Mouse (Mus musculus) liver, postnatal 0 days (tissue): ENCODE data around the gene Pgap3. TPM values are rescaled to one million over a fixed set of nuclear protein-coding genes. Genes with fewer than 3 reads are reported as not detected.
A peak's percentile ranks its signal among the peaks of the same experiment; 100 is the strongest.

Experiments used
- ATAC-seq: fragments of 200-750 bp; cut with Nextera tagmentation; 2 replicates; pipeline ENCODE4 v1.8.0; 2017; ENCODE audit warnings: mild to moderate bottlenecking, moderate library complexity
- DNase-seq: peaks from one replicate; pipeline ENCODE4 v3.0.0-alpha.2; 2016
- H3K27ac ChIP-seq: fragments of 300-500 bp; sonication (generic); 2 replicates; pipeline ENCODE4 v1.5.1; 2014; ENCODE audit warnings: antibody characterized with exemption, moderate library complexity, mild to moderate bottlenecking, low read depth
- H3K27me3 ChIP-seq: fragments of 300-500 bp; sonication (generic); 2 replicates; pipeline ENCODE4 v1.6.1; 2014; ENCODE audit warnings: low read length, control low read depth, mixed read lengths; ENCODE audit not compliant: insufficient read depth
- H3K36me3 ChIP-seq: fragments of 300-500 bp; sonication (generic); replicated peaks from 2 replicates; pipeline ENCODE4 v1.6.1; 2014; ENCODE audit warnings: mild to moderate bottlenecking, control low read depth, low read length, moderate library complexity, mixed read lengths; ENCODE audit not compliant: insufficient read depth
- H3K4me1 ChIP-seq: fragments of 300-500 bp; sonication (generic); 2 replicates; pipeline ENCODE4 v1.6.1; 2014; ENCODE audit warnings: antibody characterized with exemption, mild to moderate bottlenecking, control low read depth; ENCODE audit not compliant: insufficient read depth
- H3K4me2 ChIP-seq: fragments of 300-500 bp; sonication (generic); 2 replicates; pipeline ENCODE4 v1.6.1; 2014; ENCODE audit warnings: low read depth, mild to moderate bottlenecking, low read length, moderate library complexity, mixed read lengths
- H3K4me3 ChIP-seq: fragments of 300-500 bp; sonication (generic); 2 replicates; pipeline ENCODE4 v1.5.1; 2014; ENCODE audit warnings: low read depth, low read length
- H3K9ac ChIP-seq: fragments of 300-500 bp; sonication (generic); replicated peaks from 2 replicates; pipeline ENCODE4 v1.6.1; 2014; ENCODE audit warnings: mild to moderate bottlenecking, moderate library complexity
- H3K9me3 ChIP-seq: fragments of 300-500 bp; sonication (generic); 2 replicates; pipeline ENCODE4 v1.6.1; 2016; ENCODE audit warnings: mild to moderate bottlenecking, control low read depth, low read length, mixed read lengths
- CTCF ChIP-seq: sonication (generic); IDR thresholded peaks from 2 replicates; pipeline ENCODE4 v1.5.1; 2016; ENCODE audit warnings: antibody characterized with exemption, low read depth
- EP300 ChIP-seq: IDR thresholded peaks from 2 replicates; pipeline ENCODE4 v1.6.1; 2016; ENCODE audit warnings: antibody characterized with exemption, low read depth, mild to moderate bottlenecking
- WGBS: fragments of 180-500 bp; shearing (Covaris S2); extraction: QIAGEN DNeasy Blood & Tissue Kit; methylation state at CpG from one replicate; pipeline ENCODE4 v1.1.7; 2014; ENCODE audit not compliant: insufficient replicate concordance; 5-methylcytosine and 5-hydroxymethylcytosine counted together
- polyA plus RNA-seq: library from polyadenylated mRNA; unstranded; fragments of >200 nt; fragmentation: Nextera tagmentation; extraction: Ambion mirVana; gene quantifications from 2 replicates; pipeline ENCODE4 v1.2.1, GENCODE M21; 2015

The Pgap3 gene
- polyA plus RNA-seq, 1 experiment from 2014 or later: 3.0 TPM

GRCm38 (mm10) chr11:98445679-98446078, 45.4 kb upstream of the Pgap3 start:
- peak overlapping the region; percentile 42; the same call in 1 of the 2 replicates for H3K4me2 ChIP-seq
- H3K9ac ChIP-seq: peak overlapping the region; percentile 41
- ATAC-seq: peak; percentile 27
- WGBS: 50% methylated on average over 4 of the region's 4 CpGs
- DNase-seq: peak; percentile 56
- no peak overlapping the region for H3K4me3 ChIP-seq
- H3K27ac ChIP-seq: peak overlapping the region; percentile 89
- peaks cover under 1% of the 10 kb centered on the region; the same call in 1 of the 2 replicates for H3K4me1 ChIP-seq
- TF ChIP-seq CTCF: no peak
- no peak for TF ChIP-seq EP300
- no peaks in the 10 kb centered on the region for H3K36me3 ChIP-seq
- H3K9me3 ChIP-seq: no peaks in the 10 kb centered on the region
- H3K27me3 ChIP-seq: peaks cover 16% of the 10 kb centered on the region; the same call in 1 of the 2 replicates

DNA sequence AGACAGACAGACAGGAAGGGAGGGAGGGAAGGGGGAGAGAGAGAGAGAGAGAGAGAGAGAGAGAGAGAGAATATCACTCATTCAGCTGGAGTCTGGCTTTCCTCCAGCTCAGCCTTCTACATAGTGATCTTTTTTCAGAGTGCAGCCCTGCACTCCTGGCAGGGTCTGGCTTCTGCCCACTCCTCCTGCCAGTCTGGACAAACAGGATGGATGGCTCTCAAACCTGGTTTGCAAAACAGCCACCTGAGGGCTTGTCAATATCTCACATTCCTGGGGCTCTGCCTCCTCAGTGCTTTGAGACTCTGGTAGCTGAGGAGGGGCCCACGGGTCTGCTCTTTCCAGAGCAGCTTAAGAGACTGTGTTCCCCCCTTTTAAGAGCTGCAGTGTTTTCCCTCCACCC, 44.9 kb upstream of the Pgap3 start:
- H3K9me3 ChIP-seq: no peaks in the 10 kb centered on the region
- DNase-seq (no peak), ATAC-seq (no peak)
- H3K36me3 ChIP-seq: no peaks in the 10 kb centered on the region
- whole genome bisulfite sequencing: 10% methylated on average over 1 of the region's 1 CpGs
- no peaks in the 10 kb centered on the region for H3K4me1 ChIP-seq
- H3K4me2 ChIP-seq: peak overlapping the region; percentile 42; the same call in 1 of the 2 replicates
- H3K27ac ChIP-seq: peak overlapping the region; percentile 89
- H3K27me3 ChIP-seq: peaks cover 16% of the 10 kb centered on the region; the same call in 1 of the 2 replicates
- no peak overlapping the region for H3K4me3 ChIP-seq
- no peak for TF ChIP-seq CTCF
- TF ChIP-seq EP300: no peak
- peak overlapping the region; percentile 23; the same call in 1 of the 2 replicates for H3K9ac ChIP-seq

DNA sequence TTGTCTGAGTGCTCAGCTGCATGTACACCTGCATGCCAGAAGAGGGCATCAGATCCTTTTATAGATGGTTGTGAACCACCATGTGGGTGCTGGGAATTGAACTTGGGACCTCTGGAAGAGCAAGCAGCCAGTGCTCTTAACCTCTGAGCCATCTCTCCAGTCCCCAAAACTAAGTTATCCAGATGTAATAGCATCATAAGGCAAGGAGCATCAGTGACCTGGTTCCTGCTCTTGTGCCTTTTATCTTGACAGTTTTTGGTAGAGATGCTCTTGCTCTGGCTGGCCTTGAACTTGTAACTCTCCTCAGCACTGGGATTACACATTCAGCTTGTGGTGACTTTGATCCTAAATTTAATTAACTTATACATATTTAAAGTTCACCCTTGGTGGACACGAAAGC, 43.4 kb upstream of the Pgap3 start:
- DNase-seq (no peak), ATAC-seq (no peak)
- Histone ChIP-seq H3K27ac (no peak overlapping the region), H3K4me2 (no peak overlapping the region), H3K9ac (no peak overlapping the region), H3K36me3 (no peaks in the 10 kb centered on the region), H3K4me3 (no peak overlapping the region), H3K9me3 (no peaks in the 10 kb centered on the region), H3K4me1 (no peaks in the 10 kb centered on the region), H3K27me3 (peaks cover 16% of the 10 kb centered on the region; the same call in 1 of the 2 replicates)
- TF ChIP-seq EP300: no peak
- TF ChIP-seq CTCF: no peak
- WGBS: 87% methylated on average over 1 of the region's 1 CpGs

DNA sequence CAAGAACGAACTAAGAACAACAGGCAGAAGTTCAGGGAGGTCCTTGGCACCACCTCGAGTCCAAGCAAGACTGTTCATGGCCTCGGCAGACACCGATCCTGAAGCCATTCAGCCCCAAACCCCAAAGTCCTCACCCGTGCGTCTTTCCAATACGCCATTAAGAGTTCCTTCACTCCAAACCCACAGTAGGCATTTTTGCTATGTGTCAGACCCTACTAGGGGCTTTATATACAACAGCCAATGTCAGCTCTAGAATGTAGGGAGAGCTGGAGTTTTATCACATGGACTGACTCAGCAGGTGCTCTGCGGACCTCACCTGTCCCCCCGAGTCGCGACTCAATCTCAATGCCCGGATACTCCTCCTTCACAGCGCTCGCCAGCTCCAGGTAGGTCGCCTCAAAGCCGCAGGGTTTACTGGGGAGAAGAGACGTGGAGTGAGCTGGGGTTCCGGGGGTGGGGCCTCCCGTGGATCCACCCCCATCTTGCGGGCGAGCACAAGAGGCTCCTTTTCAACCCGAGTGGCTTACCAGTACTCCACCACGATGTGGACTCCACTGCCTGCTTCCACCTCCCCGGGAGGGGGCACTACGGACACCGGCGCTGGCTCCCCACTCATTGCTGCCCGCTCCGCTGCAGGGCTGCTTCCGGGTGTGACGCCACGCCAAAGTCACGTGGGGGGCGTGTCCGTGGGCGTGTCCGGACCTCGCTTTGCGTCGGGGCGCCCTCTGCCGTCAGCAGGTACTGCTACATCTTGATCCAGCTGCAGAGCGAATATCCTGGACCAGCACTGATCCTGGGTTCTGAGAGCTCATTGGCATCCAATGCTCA, 38.3 kb upstream of the Pgap3 start, which contains the start of gene Mien1:
Gene Mien1 (minus strand): TSS at position 661 of the 828 bp plus-strand sequence.
- H3K4me1 ChIP-seq: peaks cover 9% of the 10 kb centered on the region; the same call in 1 of the 2 replicates
- H3K27ac ChIP-seq: peak within 1 kb of the TSS; percentile 60
- ATAC-seq: peak; percentile 90
- peak within 1 kb of the TSS; percentile 67 for H3K9ac ChIP-seq
- DNase-seq: peak; percentile 98
- 3% methylated on average over 42 of the region's 43 CpGs for WGBS
- peak; percentile 99 for TF ChIP-seq CTCF
- TF ChIP-seq EP300: no peak
- no peaks in the 10 kb centered on the region for H3K27me3 ChIP-seq
- no peaks in the 10 kb centered on the region for H3K9me3 ChIP-seq
- H3K4me3 ChIP-seq: peak within 1 kb of the TSS; percentile 63
- H3K36me3 ChIP-seq: no peaks in the 10 kb centered on the region
- H3K4me2 ChIP-seq: peak within 1 kb of the TSS; percentile 86

DNA sequence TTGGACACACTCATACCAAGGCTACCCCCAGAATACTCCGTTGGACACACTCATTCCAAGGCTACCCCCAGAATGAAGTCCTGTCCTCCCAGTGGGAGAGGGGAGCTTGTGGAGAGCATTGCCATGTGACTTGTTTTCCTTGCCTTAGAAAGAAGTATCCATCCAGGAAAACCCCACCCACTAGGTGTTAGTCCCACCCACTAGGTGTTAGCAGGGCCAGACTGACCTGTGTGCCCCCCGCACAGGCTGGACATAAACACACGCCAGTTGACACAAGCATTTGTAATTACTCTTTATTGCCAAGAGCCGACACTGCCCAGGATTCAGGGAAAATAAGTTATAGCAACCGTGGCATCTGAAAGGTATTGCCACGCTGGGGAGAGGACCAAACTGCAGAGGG, 37.2 kb upstream of the Pgap3 start:
- TF ChIP-seq EP300: no peak
- no peak for ATAC-seq

GRCm38 (mm10) chr11:98435723-98436122, 35.4 kb upstream of the Pgap3 start:
- peaks cover 9% of the 10 kb centered on the region; the same call in 1 of the 2 replicates for H3K4me1 ChIP-seq
- H3K27me3 ChIP-seq: no peaks in the 10 kb centered on the region
- H3K9me3 ChIP-seq: no peaks in the 10 kb centered on the region
- no peak for TF ChIP-seq EP300
- TF ChIP-seq CTCF: no peak
- ATAC-seq (no peak), DNase-seq (no peak)
- no peak overlapping the region for H3K4me2 ChIP-seq
- no peak overlapping the region for H3K27ac ChIP-seq
- no peaks in the 10 kb centered on the region for H3K36me3 ChIP-seq
- no peak overlapping the region for H3K9ac ChIP-seq
- H3K4me3 ChIP-seq: no peak overlapping the region
- WGBS: 85% methylated on average over 9 of the region's 9 CpGs

More for the DNA sequence above, 37.2 kb upstream of the Pgap3 start:
- Histone ChIP-seq H3K4me2 (peak overlapping the region; percentile 86), H3K27me3 (no peaks in the 10 kb centered on the region), H3K27ac (no peak overlapping the region), H3K36me3 (no peaks in the 10 kb centered on the region), H3K9me3 (no peaks in the 10 kb centered on the region), H3K9ac (no peak overlapping the region), H3K4me3 (no peak overlapping the region), H3K4me1 (peaks cover 9% of the 10 kb centered on the region; the same call in 1 of the 2 replicates)
- no peak for DNase-seq
- 86% methylated on average over 6 of the region's 6 CpGs for WGBS
